Mouse (Mus musculus) embryonic facial prominence, embryonic 14.5 days (tissue): Measurements from ENCODE around the gene Fsd1. TPM values are rescaled to one million over a fixed set of nuclear protein-coding genes. Genes with fewer than 3 reads are reported as not detected.

Source experiments
- ATAC-seq: fragments of 200-750 bp; cut with Nextera tagmentation; 2 replicates; pipeline ENCODE4 v1.8.0; 2017; ENCODE audit warnings: low read depth, moderate number of reproducible peaks, moderate TSS enrichment
- DNase-seq: peaks from one replicate; pipeline ENCODE4 v3.0.0-alpha.2; 2015; ENCODE audit warnings: low spot score
- H3K27ac ChIP-seq: fragments of 300-500 bp; sonication (generic); replicated peaks from 2 replicates; pipeline ENCODE4 v1.5.1; 2014; ENCODE audit warnings: low read depth, mild to moderate bottlenecking, low read length, moderate library complexity
- H3K27me3 ChIP-seq: fragments of 300-500 bp; sonication (generic); replicated peaks from 2 replicates; pipeline ENCODE4 v1.6.1; 2014; ENCODE audit warnings: low read length; ENCODE audit not compliant: control insufficient read depth, insufficient read depth
- H3K36me3 ChIP-seq: fragments of 300-500 bp; sonication (generic); 2 replicates; pipeline ENCODE4 v1.6.1; 2014; ENCODE audit warnings: low read length, mixed read lengths; ENCODE audit not compliant: control insufficient read depth, insufficient read depth
- H3K4me1 ChIP-seq: fragments of 300-500 bp; sonication (generic); 2 replicates; pipeline ENCODE4 v1.6.1; 2014; ENCODE audit warnings: antibody characterized with exemption, low read length; ENCODE audit not compliant: control insufficient read depth, insufficient read depth
- H3K4me2 ChIP-seq: fragments of 300-500 bp; sonication (generic); 2 replicates; pipeline ENCODE4 v1.6.1; 2014; ENCODE audit warnings: low read depth, mild to moderate bottlenecking, low read length, moderate library complexity, mixed read lengths
- H3K4me3 ChIP-seq: fragments of 300-500 bp; sonication (generic); 2 replicates; pipeline ENCODE4 v1.5.1; 2014; ENCODE audit warnings: low read depth, mild to moderate bottlenecking, low read length
- H3K9ac ChIP-seq: fragments of 300-500 bp; sonication (generic); 2 replicates; pipeline ENCODE4 v1.6.1; 2014; ENCODE audit warnings: low read depth, mild to moderate bottlenecking, low read length, moderate library complexity, mixed read lengths
- H3K9me3 ChIP-seq: fragments of 300-500 bp; sonication (generic); 2 replicates; pipeline ENCODE4 v1.6.1; 2016; ENCODE audit warnings: low read length; ENCODE audit not compliant: control insufficient read depth
- WGBS: fragments of 180-500 bp; shearing (Covaris S2); extraction: QIAGEN DNeasy Blood & Tissue Kit; methylation state at CpG from one replicate; pipeline ENCODE4 v1.1.7; 2014; 5-methylcytosine and 5-hydroxymethylcytosine counted together
- polyA plus RNA-seq: library from polyadenylated mRNA; unstranded; fragments of >200 nt; fragmentation: Nextera tagmentation; extraction: Ambion mirVana; gene quantifications from 2 replicates; pipeline ENCODE4 v1.2.1, GENCODE M21; 2014

Fsd1 gene
- polyA plus RNA-seq, 1 experiment from 2014 or later, result 13.0 TPM

- Histone ChIP-seq H3K9ac (peak overlapping the region; percentile 91), H3K36me3 (peaks cover 22% of the 10 kb centered on the region), H3K27ac (peak overlapping the region; percentile 78), H3K27me3 (no peaks in the 10 kb centered on the region), H3K4me3 (peak overlapping the region; percentile 80), H3K4me2 (peak overlapping the region; percentile 72), H3K9me3 (no peaks in the 10 kb centered on the region), H3K4me1 (no peaks in the 10 kb centered on the region)
- no peak for ATAC-seq
- WGBS, result 3% methylated on average over 12 of the region's 12 CpGs
- no peak for DNase-seq
Measured at GRCm38 (mm10) chr17:56040857-56041163, 54.5 kb downstream of the Fsd1 start.

Other genes starting within 250 kb of the Fsd1 start
- 0.18 and 0.29 TPM in 2 replicates for gene Adgre4, start 236.5 kb upstream of the Fsd1 start, polyA plus RNA-seq
- gene Zfp119a, start 107.6 kb upstream of the Fsd1 start, polyA plus RNA-seq, result 8.5 and 11.7 TPM in 2 replicates
- 7.9 and 10.4 TPM in 2 replicates for gene Zfp959, start 94.4 kb upstream of the Fsd1 start, polyA plus RNA-seq
- 6.0 and 7.3 TPM in 2 replicates for gene Zfp119b, start 37.0 kb upstream of the Fsd1 start, polyA plus RNA-seq
- 3.5 and 4.2 TPM in 2 replicates for gene Ebi3, start 33.9 kb upstream of the Fsd1 start, polyA plus RNA-seq
- 16.8 and 20.2 TPM in 2 replicates for gene Yju2, start 27.4 kb upstream of the Fsd1 start, polyA plus RNA-seq
- gene Shd, start 16.0 kb upstream of the Fsd1 start, polyA plus RNA-seq, result 11.0 and 18.9 TPM in 2 replicates
- gene Stap2, start 19.1 kb downstream of the Fsd1 start, polyA plus RNA-seq, result 12.4 and 14.1 TPM in 2 replicates
- 81.8 and 107 TPM in 2 replicates for gene Mpnd, start 19.2 kb downstream of the Fsd1 start, polyA plus RNA-seq
- 156 and 167 TPM in 2 replicates for gene Sh3gl1, start 50.1 kb downstream of the Fsd1 start, polyA plus RNA-seq
- gene Chaf1a, start 53.9 kb downstream of the Fsd1 start, polyA plus RNA-seq, result 14.2 and 16.5 TPM in 2 replicates
- 32.7 and 39.8 TPM in 2 replicates for gene Ubxn6, start 88.5 kb downstream of the Fsd1 start, polyA plus RNA-seq
- gene Hdgfl2, start 93.1 kb downstream of the Fsd1 start, polyA plus RNA-seq, result 75.6 and 84.3 TPM in 2 replicates
- gene Plin4, start 123.3 kb downstream of the Fsd1 start, polyA plus RNA-seq, result 0.08 and 0.33 TPM in 2 replicates
- gene Plin5, start 131.1 kb downstream of the Fsd1 start, polyA plus RNA-seq, result 0.54 and 0.57 TPM in 2 replicates
- 0.62 and 1.3 TPM in 2 replicates for gene Lrg1, start 135.5 kb downstream of the Fsd1 start, polyA plus RNA-seq
- 4.3 and 5.4 TPM in 2 replicates for gene Sema6b, start 153.8 kb downstream of the Fsd1 start, polyA plus RNA-seq
- gene Tnfaip8l1, start 176.0 kb downstream of the Fsd1 start, polyA plus RNA-seq, result 10.2 and 12.3 TPM in 2 replicates
- gene Mydgf, start 197.4 kb downstream of the Fsd1 start, polyA plus RNA-seq, result 98.8 and 99.5 TPM in 2 replicates
- gene Dpp9, start 232.4 kb downstream of the Fsd1 start, polyA plus RNA-seq, result 32.5 and 37.1 TPM in 2 replicates